In the genomic region with DNA sequence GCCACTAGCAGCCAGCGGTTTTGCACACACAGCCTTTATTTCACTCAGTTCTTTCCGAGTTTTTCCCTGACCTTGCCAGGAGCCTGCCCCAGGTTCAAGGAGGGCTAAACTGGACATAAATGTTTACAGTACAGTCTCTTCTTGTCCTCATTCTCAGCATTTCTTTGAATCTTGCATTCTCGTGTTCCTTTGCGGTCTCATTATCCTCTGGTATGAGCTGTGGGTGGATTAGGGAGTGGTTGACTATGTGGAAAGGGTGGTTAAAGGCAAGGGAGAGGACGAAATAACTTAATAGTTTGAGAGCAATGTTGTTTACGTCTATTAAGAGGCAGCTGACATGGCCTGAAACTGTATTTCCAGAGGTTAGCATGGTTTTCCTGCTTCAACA, we compare ENCODE assay signal across 8 mouse cellular contexts. TPM values are rescaled to one million over a fixed set of nuclear protein-coding genes. Genes with fewer than 3 reads are reported as not detected.
A peak's percentile ranks its signal among the peaks of the same experiment; 100 is the strongest.
DNase-seq lines count a peak whose midpoint lies in the region; ATAC-seq and TF ChIP-seq lines count a peak whose summit lies in the region.

No protein-coding gene starts in this region.

- H3K4me2 ChIP-seq in lung, embryonic 15.5 days: peak overlapping the region; percentile 65
- H3K4me2 ChIP-seq in limb, embryonic 14.5 days (replicated peaks; ENCODE audit: low read depth, low read length, severe bottlenecking): peak overlapping the region; percentile 68
- peak overlapping the region; percentile 65 for H3K4me2 ChIP-seq in stomach, embryonic 14.5 days (replicated peaks; ENCODE audit: low read depth, low read length)

- H3K36me3 ChIP-seq in lung, embryonic 15.5 days: 0 out of 2 replicates have a peak, but pooled peaks cover 4% of the 10 kb centered on the region
- H3K36me3 ChIP-seq in limb, embryonic 14.5 days (ENCODE audit: control insufficient read depth, insufficient read depth, low read length): 0 out of 2 replicates have a peak, but pooled peaks cover 2% of the 10 kb centered on the region
- H3K36me3 ChIP-seq in stomach, embryonic 14.5 days (ENCODE audit: control insufficient read depth, insufficient read depth, low read length): no peaks in the 10 kb centered on the region; the same call in 1 of the 2 replicates

- no peaks in the 10 kb centered on the region for H3K27me3 ChIP-seq in lung, embryonic 15.5 days
- H3K27me3 ChIP-seq in limb, embryonic 14.5 days (ENCODE audit: control insufficient read depth, insufficient read depth, low read length): no peaks in the 10 kb centered on the region
- no peaks in the 10 kb centered on the region for H3K27me3 ChIP-seq in stomach, embryonic 14.5 days (ENCODE audit: control insufficient read depth, insufficient read depth, low read length)

- peak overlapping the region; percentile 71 for H3K9ac ChIP-seq in lung, embryonic 15.5 days
- peak overlapping the region; percentile 61 for H3K9ac ChIP-seq in limb, embryonic 14.5 days (ENCODE audit: low read depth, low read length, severe bottlenecking)
- peak overlapping the region; percentile 57 for H3K9ac ChIP-seq in stomach, embryonic 14.5 days (replicated peaks; ENCODE audit: low read depth, low read length)

- TF ChIP-seq POLR2A in limb, embryonic 14.5 days (IDR thresholded peaks at IDR 0.05; ENCODE audit: borderline replicate concordance, extremely low read depth, insufficient read depth, insufficient read length): no peak

- H3K4me1 ChIP-seq in lung, embryonic 15.5 days: peaks cover 15% of the 10 kb centered on the region
- peaks cover 19% of the 10 kb centered on the region for H3K4me1 ChIP-seq in limb, embryonic 14.5 days (ENCODE audit: control insufficient read depth, insufficient read depth, low read length)
- H3K4me1 ChIP-seq in stomach, embryonic 14.5 days (ENCODE audit: control insufficient read depth, insufficient read depth, low read length): no peaks in the 10 kb centered on the region; the same call in 1 of the 2 replicates

- H3K9me3 ChIP-seq in lung, embryonic 15.5 days: no peaks in the 10 kb centered on the region
- no peaks in the 10 kb centered on the region for H3K9me3 ChIP-seq in limb, embryonic 14.5 days (ENCODE audit: control insufficient read depth, low read length)
- H3K9me3 ChIP-seq in stomach, embryonic 14.5 days (ENCODE audit: control insufficient read depth, low read depth, low read length): no peaks in the 10 kb centered on the region

- WGBS in lung, embryonic 15.5 days: 2% methylated on average over 6 of the region's 6 CpGs
- WGBS in limb, embryonic 14.5 days: under 1% methylated on average over 6 of the region's 6 CpGs
- WGBS in stomach, embryonic 14.5 days: 1% methylated on average over 6 of the region's 6 CpGs

- peak overlapping the region; percentile 92 for H3K27ac ChIP-seq in lung, embryonic 15.5 days
- H3K27ac ChIP-seq in limb, embryonic 14.5 days (replicated peaks; ENCODE audit: low read depth, low read length): peak overlapping the region; percentile 81
- H3K27ac ChIP-seq in stomach, embryonic 14.5 days (ENCODE audit: low read length): peak overlapping the region; percentile 90

- peak overlapping the region; percentile 91 for H3K4me3 ChIP-seq in lung, embryonic 15.5 days
- H3K4me3 ChIP-seq in limb, embryonic 14.5 days (replicated peaks; ENCODE audit: low read length): peak overlapping the region; percentile 76
- peak overlapping the region; percentile 54 for H3K4me3 ChIP-seq in stomach, embryonic 14.5 days (ENCODE audit: low read depth, low read length)

- DNase-seq in lung, postnatal 14 days: no peak
- no peak for DNase-seq in limb, embryonic 14.5 days (ENCODE audit: low spot score)
- DNase-seq in urinary bladder, adult 18-20 months (ENCODE audit: low spot score in 2 of 2): no peak
- no peak for DNase-seq in right cerebral cortex, adult 2 months (ENCODE audit: low spot score in 2 of 2)
- DNase-seq in kidney, postnatal 14 days: no peak

- ATAC-seq in lung, embryonic 15.5 days (ENCODE audit: borderline replicate concordance, extremely low read depth, low FRiP score, low TSS enrichment): 0 out of 2 replicates have a peak, but pooled peaks have one; percentile 0
- ATAC-seq in erythroblast, adult 5-6 weeks (replicated peaks; ENCODE audit: low FRiP score, poor library complexity, severe bottlenecking): peak; percentile 35; the same call in 1 of the 2 replicates
- no peak for ATAC-seq in limb, embryonic 14.5 days (ENCODE audit: low FRiP score, low read depth)
- ATAC-seq in stomach, embryonic 14.5 days (ENCODE audit: insufficient number of reproducible peaks, insufficient read depth, low FRiP score, low read depth): no peak

RNA-seq across cellular contexts. Expression of a gene that starts 54.6 kb away (rescaled TPM):
- 9.5 and 11.2 TPM in 2 replicates for polyA plus RNA-seq in lung, embryonic 15.5 days (2015; fragmentation: Nextera tagmentation; extraction: Ambion mirVana)
- 5.6 TPM in 1 of 2 replicates, not detected in the other for total RNA-seq in erythroblast, adult 5-6 weeks (2015; ENCODE audit: low replicate concordance)
- 1.4 and 2.2 TPM in 2 replicates for total RNA-seq in erythroblast, adult 5-6 weeks (2017; ENCODE audit: low replicate concordance)
- polyA plus RNA-seq in limb, embryonic 14.5 days (2012; rRNA removed): 15.9 and 21.4 TPM in 2 replicates
- 12.1 and 15.4 TPM in 2 replicates for polyA plus RNA-seq in limb, embryonic 14.5 days (2014; fragmentation: Nextera tagmentation; extraction: Ambion mirVana)
- polyA plus RNA-seq in stomach, embryonic 14.5 days (2014; fragmentation: Nextera tagmentation; extraction: Ambion mirVana): 21.7 and 22.8 TPM in 2 replicates

Comparison
In these comparisons a context has a peak if more than half of its experiments do, and no peak if none do; other contexts are left out.
1. ATAC-seq: peak in lung, embryonic 15.5 days (single experiment) and erythroblast, adult 5-6 weeks (single experiment); none in limb, embryonic 14.5 days (single experiment) and stomach, embryonic 14.5 days (single experiment).
2. Peak in every context shown above with its lines, with median percentiles within 50 percentile points of each other: H3K27ac ChIP-seq, H3K4me2 ChIP-seq, H3K4me3 ChIP-seq and H3K9ac ChIP-seq.